Mouse (Mus musculus) hindbrain, embryonic 14.5 days (tissue): ENCODE data around the gene Gm10964. TPM values are rescaled to one million over a fixed set of nuclear protein-coding genes. Genes with fewer than 3 reads are reported as not detected.
"Not testable (repeated sequence)": the region's sequence is repeated elsewhere in the genome, so short reads cannot be mapped to it uniquely, and the experiment has no call there.

ENCODE experiments used
- ATAC-seq: fragments of 200-750 bp; cut with Nextera tagmentation; 2 replicates; pipeline ENCODE4 v1.8.0; 2017; ENCODE audit warnings: moderate number of reproducible peaks, mild to moderate bottlenecking, moderate TSS enrichment, moderate library complexity; ENCODE audit not compliant: low FRiP score
- DNase-seq: peaks from one replicate; pipeline ENCODE4 v3.0.0-alpha.2; 2015; ENCODE audit warnings: low spot score
- H3K27ac ChIP-seq: fragments of 300-500 bp; sonication (generic); 2 replicates; pipeline ENCODE4 v1.5.1; 2014; ENCODE audit warnings: mild to moderate bottlenecking, moderate library complexity
- H3K27me3 ChIP-seq: fragments of 300-500 bp; sonication (generic); 2 replicates; pipeline ENCODE4 v1.6.1; 2014; ENCODE audit warnings: mild to moderate bottlenecking, low read length, mixed read lengths; ENCODE audit not compliant: control insufficient read depth, insufficient read depth
- H3K36me3 ChIP-seq: fragments of 300-500 bp; sonication (generic); replicated peaks from 2 replicates; pipeline ENCODE4 v1.6.1; 2014; ENCODE audit not compliant: control insufficient read depth, insufficient read depth
- H3K4me1 ChIP-seq: fragments of 300-500 bp; sonication (generic); replicated peaks from 2 replicates; pipeline ENCODE4 v1.6.1; 2014; ENCODE audit warnings: antibody characterized with exemption, low read length, mixed read lengths; ENCODE audit not compliant: control insufficient read depth, insufficient read depth
- H3K4me2 ChIP-seq: fragments of 300-500 bp; sonication (generic); replicated peaks from 2 replicates; pipeline ENCODE4 v1.6.1; 2014; ENCODE audit warnings: mild to moderate bottlenecking, moderate library complexity
- H3K4me3 ChIP-seq: fragments of 300-500 bp; sonication (generic); replicated peaks from 2 replicates; pipeline ENCODE4 v1.5.1; 2014; ENCODE audit warnings: mild to moderate bottlenecking, low read length
- H3K9ac ChIP-seq: fragments of 300-500 bp; sonication (generic); 2 replicates; pipeline ENCODE4 v1.6.1; 2014
- H3K9me3 ChIP-seq: fragments of 300-500 bp; sonication (generic); 2 replicates; pipeline ENCODE4 v1.6.1; 2016; ENCODE audit warnings: low read length; ENCODE audit not compliant: control insufficient read depth
- whole genome bisulfite sequencing: fragments of 180-500 bp; shearing (Covaris S2); extraction: QIAGEN DNeasy Blood & Tissue Kit; methylation state at CpG from one replicate; pipeline ENCODE4 v1.1.7; 2014; 5-methylcytosine and 5-hydroxymethylcytosine counted together
- polyA plus RNA-seq: library from polyadenylated mRNA; unstranded; fragments of >200 nt; fragmentation: Nextera tagmentation; extraction: Ambion mirVana; gene quantifications from 2 replicates; pipeline ENCODE4 v1.2.1, GENCODE M21; 2014

The Gm10964 gene
- polyA plus RNA-seq, 1 experiment from 2014 or later, result not detected

DNA sequence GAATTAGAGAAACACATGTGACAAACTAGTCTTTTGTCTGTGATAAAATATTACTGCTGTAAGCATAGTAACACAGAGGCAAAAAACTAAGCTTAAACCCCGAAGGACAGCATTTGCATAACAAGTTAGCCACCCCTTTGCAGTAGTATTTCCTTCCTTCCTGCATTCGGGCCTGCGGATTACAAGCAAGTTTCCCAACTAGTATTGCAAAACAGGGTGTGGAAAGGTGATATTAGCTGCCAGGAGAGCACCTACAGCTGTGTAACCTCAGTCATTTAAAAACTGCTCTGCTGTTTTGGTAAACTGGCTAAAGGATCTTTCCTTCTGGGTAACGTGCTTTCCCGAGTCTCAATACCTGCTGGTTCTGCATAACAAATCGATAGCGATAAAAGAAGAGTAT is 48.1 kb downstream of the Gm10964 start:
- 68% methylated on average over 7 of the region's 7 CpGs for WGBS
- ATAC-seq, result no peak
- Histone ChIP-seq H3K9ac (no peak overlapping the region), H3K4me3 (no peak overlapping the region), H3K27me3 (no peaks in the 10 kb centered on the region), H3K9me3 (no peaks in the 10 kb centered on the region), H3K4me2 (no peak overlapping the region), H3K4me1 (peaks cover 20% of the 10 kb centered on the region), H3K36me3 (no peaks in the 10 kb centered on the region), H3K27ac (no peak overlapping the region)
- DNase-seq, result no peak

DNA sequence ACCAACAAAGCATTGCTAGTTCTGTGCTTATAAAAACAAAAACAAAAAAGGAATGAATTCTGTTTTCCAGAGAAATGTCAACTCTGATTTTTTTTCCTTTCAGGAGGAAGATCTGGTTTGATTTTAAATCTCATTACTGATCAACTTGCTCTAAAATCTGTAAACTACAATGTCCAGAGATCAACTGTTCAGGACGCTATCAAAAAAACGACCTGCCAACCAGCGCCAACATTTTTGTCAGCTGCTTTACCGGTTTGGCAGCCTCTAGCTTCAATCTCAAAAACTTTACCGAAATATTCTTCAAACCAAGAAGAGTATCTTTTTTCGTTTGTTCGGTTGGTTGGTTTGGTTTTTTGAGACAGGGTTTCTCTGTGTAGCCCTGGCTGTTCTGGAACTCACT is 49.9 kb downstream of the Gm10964 start:
- no peak for DNase-seq

DNA sequence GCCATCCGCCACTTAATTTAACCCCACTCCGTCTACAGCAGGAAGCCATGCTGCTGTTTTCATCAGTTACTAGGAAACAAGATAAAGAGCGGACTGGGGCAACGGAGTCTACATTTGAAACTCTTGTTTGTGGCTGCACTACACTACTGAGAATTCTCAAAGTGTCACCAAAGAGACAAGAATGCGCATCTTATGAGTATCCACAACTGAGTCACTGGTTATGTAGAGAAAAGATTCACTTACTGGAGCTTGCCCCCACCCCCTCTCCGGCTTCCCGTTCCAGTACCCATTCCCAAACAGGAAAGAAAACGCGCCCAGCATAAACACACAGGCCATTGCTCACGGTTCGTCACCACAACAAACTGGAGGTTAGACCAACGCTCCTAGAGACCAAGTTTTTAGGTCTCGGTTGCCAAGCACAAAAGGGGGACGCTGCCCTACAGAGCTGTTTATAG is 50.8 kb downstream of the Gm10964 start:
- Histone ChIP-seq H3K4me2 (peak overlapping the region; percentile 89), H3K4me1 (peaks cover 20% of the 10 kb centered on the region), H3K27me3 (no peaks in the 10 kb centered on the region), H3K4me3 (peak overlapping the region; percentile 90), H3K27ac (peak overlapping the region; percentile 92), H3K9me3 (no peaks in the 10 kb centered on the region), H3K36me3 (no peaks in the 10 kb centered on the region), H3K9ac (peak overlapping the region; percentile 91)
- 1% methylated on average over 14 of the region's 14 CpGs for WGBS
- DNase-seq (peak; percentile 30), ATAC-seq (no peak)

More for the DNA sequence above, 49.9 kb downstream of the Gm10964 start:
- Histone ChIP-seq H3K4me2 (peak overlapping the region; percentile 89), H3K9ac (0 out of 2 replicates have a peak overlapping the region, but pooled peaks have one; percentile 11), H3K36me3 (no peaks in the 10 kb centered on the region), H3K4me1 (peaks cover 20% of the 10 kb centered on the region), H3K27ac (no peak overlapping the region), H3K27me3 (no peaks in the 10 kb centered on the region), H3K9me3 (no peaks in the 10 kb centered on the region), H3K4me3 (peak overlapping the region; percentile 90; the same call in 1 of the 2 replicates)
- no peak for ATAC-seq
- whole genome bisulfite sequencing, result 89% methylated on average over 7 of the region's 7 CpGs

DNA sequence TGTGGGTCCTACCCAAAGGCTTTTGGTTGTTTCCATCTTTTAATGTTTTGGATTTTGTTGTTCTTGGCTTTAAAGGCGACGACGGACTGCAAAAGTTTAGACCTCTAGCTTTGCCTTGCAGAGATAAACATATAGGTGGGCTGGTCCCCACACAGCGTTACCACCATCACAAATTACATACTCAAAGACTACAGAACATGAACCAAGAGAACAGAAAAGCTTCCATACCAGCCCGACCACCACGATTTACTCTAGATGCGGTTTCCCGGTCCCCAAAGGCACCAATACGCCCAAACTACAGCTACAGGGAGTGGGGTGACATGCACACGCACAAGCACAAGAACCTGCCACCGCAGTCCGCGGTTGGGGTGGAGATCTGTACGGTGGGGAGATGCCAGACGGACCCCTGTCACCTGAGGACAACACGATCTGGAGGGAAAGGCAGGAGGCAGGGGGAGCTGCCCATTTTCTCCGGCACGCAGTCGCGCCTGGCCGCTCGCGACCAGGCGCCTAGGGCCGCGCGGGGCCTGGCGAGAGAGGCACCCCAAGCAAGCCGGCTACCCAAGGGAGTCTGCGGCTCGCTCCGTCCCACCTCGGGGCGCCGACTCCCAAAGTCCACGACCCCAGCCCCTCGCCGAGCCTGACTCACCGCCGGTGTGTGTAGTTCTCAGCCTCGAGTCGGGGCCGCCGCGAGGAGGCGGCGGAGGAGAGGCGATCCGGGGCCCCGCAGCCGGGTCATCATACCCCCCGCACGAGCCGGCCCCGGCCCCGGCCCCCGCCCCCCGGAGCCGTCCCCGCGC is 51.4 kb downstream of the Gm10964 start:
- H3K4me3 ChIP-seq, result peak overlapping the region; percentile 90
- peak overlapping the region; percentile 92 for H3K27ac ChIP-seq
- H3K4me1 ChIP-seq, result peaks cover 20% of the 10 kb centered on the region
- under 1% methylated on average over 51 of the region's 61 CpGs for WGBS
- peak overlapping the region; percentile 91 for H3K9ac ChIP-seq
- ATAC-seq (peak; percentile 78), DNase-seq (no peak)
- H3K36me3 ChIP-seq, result no peaks in the 10 kb centered on the region
- no peaks in the 10 kb centered on the region for H3K9me3 ChIP-seq
- peak overlapping the region; percentile 89 for H3K4me2 ChIP-seq
- no peaks in the 10 kb centered on the region for H3K27me3 ChIP-seq

DNA sequence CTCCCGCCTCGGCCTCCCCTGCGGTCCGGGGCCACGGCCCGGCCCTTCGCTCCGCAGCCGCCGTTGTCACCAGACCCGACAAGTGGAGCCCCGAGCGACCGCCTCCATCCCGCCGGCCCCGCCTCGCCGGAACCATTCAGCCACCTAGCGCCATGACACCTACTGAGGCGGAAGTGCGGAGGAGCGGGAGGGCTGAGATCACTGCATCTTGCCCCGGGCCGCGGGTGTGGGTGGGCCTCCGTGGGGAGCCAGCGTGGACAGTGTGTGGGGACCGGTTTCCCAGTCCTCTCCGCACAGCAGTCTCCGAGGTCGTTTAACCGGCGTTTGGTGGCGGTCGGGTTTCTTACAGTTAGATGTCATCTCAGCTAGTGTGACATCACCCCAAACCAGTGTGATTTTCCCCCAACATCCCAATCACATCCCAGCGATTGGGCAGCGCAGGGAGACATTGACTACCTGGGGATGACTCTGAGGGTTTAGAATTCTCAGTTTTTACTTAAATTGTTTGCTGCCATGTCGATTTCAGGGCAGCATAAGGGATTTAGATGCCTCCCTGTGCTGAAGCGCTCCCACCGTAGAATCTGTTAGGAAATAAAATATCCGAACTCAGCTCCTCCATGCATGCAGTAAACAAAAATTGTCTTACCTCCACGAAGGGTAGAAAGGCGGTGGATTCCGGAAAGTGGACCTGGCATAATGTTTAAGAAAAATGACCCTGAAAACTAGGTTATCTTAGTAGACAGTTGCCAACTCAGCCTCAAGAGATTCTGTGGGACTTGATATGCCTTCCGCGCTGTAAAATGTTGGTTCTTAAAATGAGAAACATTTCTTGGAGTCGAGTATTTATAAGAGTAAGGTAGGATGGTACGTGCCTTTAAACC is 52.3 kb downstream of the Gm10964 start, which contains the start of gene Hipk1:
TSS of gene Hipk1 (minus strand) at position 334 of the 881 bp plus-strand sequence.
- Histone ChIP-seq H3K9me3 (no peaks in the 10 kb centered on the region), H3K4me3 (peak within 1 kb of the TSS; percentile 90), H3K27ac (peak within 1 kb of the TSS; percentile 92), H3K36me3 (no peaks in the 10 kb centered on the region), H3K4me2 (peak within 1 kb of the TSS; percentile 89), H3K9ac (peak within 1 kb of the TSS; percentile 91), H3K27me3 (no peaks in the 10 kb centered on the region), H3K4me1 (peaks cover 20% of the 10 kb centered on the region)
- DNase-seq (peak; percentile 86), ATAC-seq (peak; percentile 98)
- WGBS, result 14% methylated on average over 39 of the region's 49 CpGs

DNA sequence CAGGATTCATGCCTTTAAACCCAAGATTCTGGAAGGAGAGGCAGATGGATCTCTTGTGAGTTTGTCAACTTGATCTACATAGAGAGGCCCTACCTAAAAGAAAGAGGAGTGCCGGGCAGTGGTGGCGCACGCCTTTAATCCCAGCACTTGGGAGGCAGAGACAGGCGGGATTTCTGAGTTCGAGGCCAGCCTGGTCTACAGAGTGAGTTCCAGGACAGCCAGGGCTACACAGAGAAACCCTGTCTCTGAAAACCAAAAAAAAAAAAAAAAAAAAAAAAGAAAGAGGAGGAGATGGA is 52.9 kb downstream of the Gm10964 start:
- ATAC-seq, H3K27me3 ChIP-seq, DNase-seq, H3K36me3 ChIP-seq, H3K9me3 ChIP-seq, H3K27ac ChIP-seq: not testable (repeated sequence)
- Histone ChIP-seq H3K4me1 (peaks cover 20% of the 10 kb centered on the region), H3K9ac (peak overlapping the region; percentile 91), H3K4me3 (peak overlapping the region; percentile 90; the same call in 1 of the 2 replicates), H3K4me2 (peak overlapping the region; percentile 66)
- WGBS, result 80% methylated on average over 5 of the region's 5 CpGs

DNA sequence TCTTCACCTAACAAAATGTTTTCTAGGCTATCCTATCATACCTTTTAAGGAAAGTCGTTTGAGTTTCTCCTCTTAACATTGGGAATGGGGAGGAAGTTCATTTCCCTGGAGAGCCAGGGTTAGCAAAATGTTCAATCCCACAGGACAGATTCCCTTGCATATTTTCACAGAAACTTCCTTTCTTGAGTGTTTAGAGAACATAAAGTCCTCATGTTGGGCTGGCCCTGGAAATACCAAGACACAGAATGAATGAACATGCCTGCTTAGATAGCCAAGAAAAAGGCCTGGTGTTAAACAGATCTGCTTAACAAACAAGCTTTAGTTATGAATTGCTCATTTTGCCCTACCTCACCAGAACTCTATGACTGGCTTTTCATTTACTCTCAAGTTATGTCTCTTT is 53.4 kb downstream of the Gm10964 start:
- Histone ChIP-seq H3K9me3 (no peaks in the 10 kb centered on the region), H3K9ac (no peak overlapping the region), H3K36me3 (no peaks in the 10 kb centered on the region), H3K4me3 (no peak overlapping the region), H3K27me3 (no peaks in the 10 kb centered on the region), H3K4me1 (peaks cover 20% of the 10 kb centered on the region), H3K27ac (no peak overlapping the region), H3K4me2 (no peak overlapping the region)
- DNase-seq, result no peak
- no peak for ATAC-seq
- WGBS, result 79% methylated on average over 1 of the region's 1 CpGs
